Comparison of ENCODE assay signal across 26 mouse cellular contexts in genomic region chr2:102774700-102775099, GRCm38 (mm10).
"Had no signal": no experiment of that assay in that cellular context is flagged by ENCODE, and none has a peak within 500 bp of the region (broad histone marks: within the 10 kb centered on the region; RNA-seq: fewer than 3 reads in every experiment).

No protein-coding gene starts in this region.

- ATAC-seq: hindbrain, postnatal 0 days; intestine, embryonic 15.5 days; intestine, postnatal 0 days had no signal

- H3K9ac ChIP-seq: heart, embryonic 13.5 days; heart, embryonic 15.5 days; hindbrain, embryonic 13.5 days; hindbrain, embryonic 15.5 days; intestine, embryonic 15.5 days; limb, embryonic 12.5 days; liver, embryonic 13.5 days; liver, embryonic 15.5 days had no signal

- H3K27ac ChIP-seq: heart, adult 2 months; heart, embryonic 13.5 days; heart, embryonic 15.5 days; hindbrain, embryonic 10.5 days; hindbrain, embryonic 13.5 days; hindbrain, embryonic 15.5 days; hindbrain, postnatal 0 days; intestine, embryonic 15.5 days; left cerebral cortex, adult 2 months; limb, embryonic 10.5 days; limb, embryonic 12.5 days; liver, embryonic 13.5 days; liver, embryonic 15.5 days had no signal

- H3K9me3 ChIP-seq: heart, embryonic 13.5 days; heart, embryonic 15.5 days; hindbrain, embryonic 10.5 days; hindbrain, embryonic 13.5 days; hindbrain, embryonic 15.5 days; intestine, embryonic 15.5 days; limb, embryonic 10.5 days; limb, embryonic 12.5 days; liver, embryonic 13.5 days; liver, embryonic 15.5 days had no signal

- DNase-seq: gastrocnemius, postnatal 14 days; gastrocnemius, postnatal 36 days; heart, adult 2 months; heart, postnatal 4 days; kidney, adult 18-20 months; kidney, adult 8-10 months; kidney, postnatal 10 days; kidney, postnatal 25 days; kidney, postnatal 4 days; layer of hippocampus, adult 9-11 months; liver; liver, embryonic 13.5 days had no signal

- H3K4me1 ChIP-seq: heart, embryonic 13.5 days; heart, embryonic 15.5 days; hindbrain, embryonic 10.5 days; hindbrain, embryonic 13.5 days; hindbrain, embryonic 15.5 days; intestine, embryonic 15.5 days; limb, embryonic 10.5 days; limb, embryonic 12.5 days; liver, embryonic 13.5 days; liver, embryonic 15.5 days had no signal

- H3K4me3 ChIP-seq: heart, adult 2 months; heart, embryonic 13.5 days; heart, embryonic 15.5 days; hindbrain, embryonic 10.5 days; hindbrain, embryonic 13.5 days; hindbrain, embryonic 15.5 days; intestine, embryonic 15.5 days; left cerebral cortex, adult 2 months; limb, embryonic 10.5 days; limb, embryonic 12.5 days; liver, embryonic 13.5 days; liver, embryonic 15.5 days had no signal

- H3K36me3 ChIP-seq: heart, embryonic 13.5 days; heart, embryonic 15.5 days; intestine, embryonic 15.5 days; limb, embryonic 10.5 days; limb, embryonic 12.5 days; liver, embryonic 13.5 days; liver, embryonic 15.5 days had no signal

- H3K27me3 ChIP-seq: heart, embryonic 13.5 days; heart, embryonic 15.5 days; hindbrain, embryonic 13.5 days; hindbrain, embryonic 15.5 days; intestine, embryonic 15.5 days; limb, embryonic 12.5 days; liver, embryonic 13.5 days; liver, embryonic 15.5 days had no signal

- H3K4me2 ChIP-seq: heart, embryonic 11.5 days; heart, embryonic 13.5 days; heart, embryonic 15.5 days; hindbrain, embryonic 13.5 days; hindbrain, embryonic 15.5 days; intestine, embryonic 15.5 days; limb, embryonic 12.5 days; liver, embryonic 11.5 days; liver, embryonic 13.5 days; liver, embryonic 15.5 days had no signal
